Mouse (Mus musculus): Measurements from ENCODE around the gene Gm10130.

- TF ChIP-seq POLR2A (IDR thresholded peaks at IDR 0.05; ENCODE audit: borderline replicate concordance, extremely low read depth, insufficient read depth, insufficient read length, poor library complexity, severe bottlenecking), result no peak
- TF ChIP-seq CTCF (IDR thresholded peaks at IDR 0.05; ENCODE audit: borderline replicate concordance, extremely low read depth, insufficient read depth, insufficient read length), result no peak
These were observed 66.7 kb downstream of the Gm10130 start for GRCm38 (mm10) chr2:150390198-150390597.

Data from brain, embryonic 14.5 days (tissue).